Mouse (Mus musculus): ENCODE measurements around the gene Plvap.

DNA sequence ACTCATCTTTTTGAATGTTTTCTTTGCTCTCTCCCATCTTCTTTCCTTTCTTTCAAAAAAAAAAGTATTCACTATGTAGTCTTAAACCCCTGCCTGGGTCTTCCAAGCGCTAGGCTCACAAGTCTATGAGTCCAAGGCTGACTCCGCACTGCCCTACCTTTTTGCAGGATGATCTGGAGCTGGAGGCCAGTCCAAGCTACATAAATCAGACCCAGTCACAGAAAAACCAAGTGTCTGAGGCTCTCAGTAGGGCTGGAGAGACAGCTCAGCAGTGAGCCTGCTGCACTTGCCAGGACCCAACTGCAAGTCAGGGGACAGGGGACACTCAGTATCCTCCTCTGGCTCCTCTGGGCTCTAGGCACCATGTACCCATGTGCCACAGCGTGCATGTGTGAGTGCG, 7.2 kb downstream of the Plvap start:
- no peak for TF ChIP-seq CTCF (IDR thresholded peaks at IDR 0.05; ENCODE audit: low read depth, low read length)
- no peak for TF ChIP-seq GATA1 (IDR thresholded peaks at IDR 0.05; ENCODE audit: borderline replicate concordance, low read length)
- TF ChIP-seq TAL1 (conservative IDR thresholded peaks at IDR 0.05; ENCODE audit: low read depth, low read length), result no peak
- TF ChIP-seq POLR2AphosphoS5 (IDR thresholded peaks at IDR 0.05; ENCODE audit: insufficient replicate concordance, low read depth, low read length), result no peak

Measured in G1E (cell line).